Mouse (Mus musculus) midbrain, embryonic 11.5 days (tissue): ENCODE measurements around the gene Myocos. TPM values are rescaled to one million over a fixed set of nuclear protein-coding genes. Genes with fewer than 3 reads are reported as not detected.
"Not testable (repeated sequence)": the region's sequence is repeated elsewhere in the genome, so short reads cannot be mapped to it uniquely, and the experiment has no call there.

Source experiments
- ATAC-seq: fragments of 200-750 bp; cut with Nextera tagmentation; 2 replicates; pipeline ENCODE4 v1.8.0; 2017; ENCODE audit warnings: moderate TSS enrichment, moderate library complexity; ENCODE audit not compliant: low FRiP score
- DNase-seq: peaks from one replicate; pipeline ENCODE4 v3.0.0; 2015; ENCODE audit warnings: low spot score; ENCODE audit errors: missing footprints
- H3K27ac ChIP-seq: fragments of 300-500 bp; sonication (generic); 2 replicates; pipeline ENCODE4 v1.5.1; 2014; ENCODE audit warnings: low read depth, low read length
- H3K27me3 ChIP-seq: fragments of 300-500 bp; sonication (generic); 2 replicates; pipeline ENCODE4 v1.6.1; 2014; ENCODE audit warnings: mild to moderate bottlenecking, low read length, moderate library complexity, mixed read lengths; ENCODE audit not compliant: control insufficient read depth, insufficient read depth
- H3K36me3 ChIP-seq: fragments of 300-500 bp; sonication (generic); 2 replicates; pipeline ENCODE4 v1.6.1; 2014; ENCODE audit warnings: mild to moderate bottlenecking, low read length, moderate library complexity, mixed read lengths; ENCODE audit not compliant: control insufficient read depth, insufficient read depth
- H3K4me1 ChIP-seq: fragments of 300-500 bp; sonication (generic); 2 replicates; pipeline ENCODE4 v1.6.1; 2014; ENCODE audit warnings: low read length; ENCODE audit not compliant: control insufficient read depth, insufficient read depth
- H3K4me2 ChIP-seq: fragments of 300-500 bp; sonication (generic); 2 replicates; pipeline ENCODE4 v1.6.1; 2014; ENCODE audit warnings: mild to moderate bottlenecking, moderate library complexity
- H3K4me3 ChIP-seq: fragments of 300-500 bp; sonication (generic); 2 replicates; pipeline ENCODE4 v1.5.1; 2014; ENCODE audit warnings: low read depth, low read length
- H3K9ac ChIP-seq: fragments of 300-500 bp; sonication (generic); 2 replicates; pipeline ENCODE4 v1.6.1; 2014; ENCODE audit warnings: low read length
- H3K9me3 ChIP-seq: fragments of 300-500 bp; sonication (generic); 2 replicates; pipeline ENCODE4 v1.6.1; 2016; ENCODE audit warnings: low read length; ENCODE audit not compliant: control insufficient read depth
- WGBS: fragments of 180-500 bp; shearing (Covaris S2); extraction: QIAGEN DNeasy Blood & Tissue Kit; methylation state at CpG from one replicate; pipeline ENCODE4 v1.1.7; 2014; 5-methylcytosine and 5-hydroxymethylcytosine counted together
- polyA plus RNA-seq: library from polyadenylated mRNA; unstranded; fragments of >200 nt; fragmentation: Nextera tagmentation; extraction: Ambion mirVana; gene quantifications from 2 replicates; pipeline ENCODE4 v1.2.1, GENCODE M21; 2014

Myocos gene
- polyA plus RNA-seq, 1 experiment from 2014 or later: not detected

GRCm38 (mm10) chr1:162646083-162646686 lies 11.8 kb downstream of the Myocos start:
- Histone ChIP-seq H3K27me3 (no peaks in the 10 kb centered on the region), H3K4me2 (no peak overlapping the region), H3K9ac (no peak overlapping the region), H3K4me3 (no peak overlapping the region), H3K4me1 (no peaks in the 10 kb centered on the region), H3K9me3 (no peaks in the 10 kb centered on the region), H3K27ac (no peak overlapping the region), H3K36me3 (no peaks in the 10 kb centered on the region)
- WGBS: 84% methylated on average over 10 of the region's 10 CpGs
- DNase-seq (no peak), ATAC-seq (no peak)

- 46% methylated on average over 4 of the region's 4 CpGs for WGBS
- ATAC-seq: no peak
These were observed 14.3 kb downstream of the Myocos start for GRCm38 (mm10) chr1:162643752-162644151.

GRCm38 (mm10) chr1:162642591-162642990 lies 15.4 kb downstream of the Myocos start:
- Histone ChIP-seq H3K4me2 (no peak overlapping the region), H3K27me3 (no peaks in the 10 kb centered on the region), H3K4me1 (no peaks in the 10 kb centered on the region), H3K36me3 (no peaks in the 10 kb centered on the region), H3K9ac (no peak overlapping the region), H3K27ac (no peak overlapping the region), H3K4me3 (no peak overlapping the region), H3K9me3 (no peaks in the 10 kb centered on the region)
- no peak for ATAC-seq
- 73% methylated on average over 3 of the region's 3 CpGs for whole genome bisulfite sequencing
- DNase-seq: no peak

More at GRCm38 (mm10) chr1:162643752-162644151, 14.3 kb downstream of the Myocos start:
- H3K27ac ChIP-seq: no peak overlapping the region
- DNase-seq: no peak
- no peaks in the 10 kb centered on the region for H3K36me3 ChIP-seq
- no peak overlapping the region for H3K4me2 ChIP-seq
- H3K4me3 ChIP-seq: no peak overlapping the region
- no peaks in the 10 kb centered on the region for H3K27me3 ChIP-seq
- no peaks in the 10 kb centered on the region for H3K4me1 ChIP-seq
- H3K9ac ChIP-seq: no peak overlapping the region
- no peaks in the 10 kb centered on the region for H3K9me3 ChIP-seq

DNA sequence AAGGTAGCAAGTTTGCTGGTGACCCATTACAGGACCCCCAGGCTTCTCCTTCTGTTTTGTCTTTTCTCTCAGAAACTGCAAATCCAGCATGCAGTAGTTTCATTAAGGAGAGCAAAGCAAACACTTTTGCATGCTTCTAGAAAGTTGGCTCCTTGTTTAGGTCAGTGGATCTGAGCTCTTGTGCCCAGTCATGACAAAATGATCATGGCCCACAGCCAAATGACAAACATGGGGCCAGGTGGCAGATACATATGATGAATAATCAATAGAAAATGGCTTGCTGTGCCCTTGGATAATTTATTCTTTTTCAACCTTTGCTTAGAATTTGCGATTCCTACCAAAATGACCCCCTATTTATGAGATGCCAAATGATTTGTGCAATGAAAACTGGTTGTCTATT lies 18.2 kb downstream of the Myocos start:
- DNase-seq (no peak), ATAC-seq (no peak)
- Histone ChIP-seq H3K9ac (no peak overlapping the region), H3K27ac (no peak overlapping the region), H3K36me3 (no peaks in the 10 kb centered on the region), H3K27me3 (no peaks in the 10 kb centered on the region), H3K4me1 (no peaks in the 10 kb centered on the region), H3K4me3 (no peak overlapping the region), H3K9me3 (no peaks in the 10 kb centered on the region), H3K4me2 (no peak overlapping the region)
- WGBS: 87% methylated on average over 1 of the region's 1 CpGs

- Histone ChIP-seq H3K4me3 (no peak within 1 kb of the TSS), H3K27me3 (no peaks in the 10 kb centered on the region), H3K4me1 (no peaks in the 10 kb centered on the region), H3K9me3 (no peaks in the 10 kb centered on the region), H3K4me2 (no peak within 1 kb of the TSS), H3K27ac (no peak within 1 kb of the TSS), H3K36me3 (no peaks in the 10 kb centered on the region), H3K9ac (no peak within 1 kb of the TSS)
- no peak for ATAC-seq
- DNase-seq: no peak
- WGBS: 81% methylated on average over 10 of the region's 10 CpGs
These were observed 18.8 kb downstream of the Myocos start, which contains the start of gene Myoc for GRCm38 (mm10) chr1:162639051-162639750. Gene Myoc, plus strand, starts transcription at chr1:162639155.

DNA sequence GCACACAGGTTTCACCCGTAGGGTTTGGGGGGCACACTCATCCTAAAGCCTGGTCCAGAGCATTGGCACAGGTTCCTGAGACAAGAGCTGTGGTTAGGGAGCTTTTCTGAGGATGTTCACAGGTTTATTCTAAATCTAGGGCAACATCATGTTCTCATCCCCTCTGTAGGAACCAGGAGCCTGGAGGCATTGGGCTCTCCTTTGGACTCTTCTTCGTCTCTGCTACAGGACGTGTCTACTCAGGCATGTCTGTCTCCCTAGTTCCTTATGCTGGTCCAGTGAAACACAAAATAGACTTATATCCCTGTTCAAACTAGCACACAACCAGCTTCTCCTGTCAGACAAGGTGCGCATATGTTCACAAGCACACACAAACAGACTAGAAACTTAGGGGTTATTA lies 19.5 kb downstream of the Myocos start:
- no peaks in the 10 kb centered on the region for H3K27me3 ChIP-seq
- no peak overlapping the region for H3K27ac ChIP-seq
- no peaks in the 10 kb centered on the region for H3K9me3 ChIP-seq
- ATAC-seq (no peak), DNase-seq (no peak)
- no peaks in the 10 kb centered on the region for H3K36me3 ChIP-seq
- no peaks in the 10 kb centered on the region for H3K4me1 ChIP-seq
- no peak overlapping the region for H3K4me2 ChIP-seq
- H3K4me3 ChIP-seq: no peak overlapping the region
- 86% methylated on average over 4 of the region's 4 CpGs for WGBS
- H3K9ac ChIP-seq: no peak overlapping the region

DNA sequence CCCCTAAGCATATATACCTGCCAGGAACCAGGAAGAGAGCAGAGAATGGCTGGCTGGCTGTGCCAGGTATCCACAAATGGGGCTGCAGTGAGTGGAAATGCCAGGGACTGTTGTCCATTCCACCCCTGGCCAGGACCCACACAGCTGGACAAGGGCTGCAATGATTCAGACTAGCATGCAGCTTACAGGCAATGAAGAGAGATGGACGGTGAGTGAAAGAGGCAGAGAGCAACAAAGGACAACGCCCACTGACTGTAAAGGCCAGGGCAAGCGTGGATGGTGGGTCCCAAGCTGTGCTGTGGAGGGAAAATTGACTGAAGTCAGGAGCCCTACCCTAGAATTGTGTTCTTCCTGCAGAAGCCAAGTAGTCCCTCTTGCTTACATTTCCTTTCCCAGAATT lies 21.5 kb downstream of the Myocos start:
- Histone ChIP-seq H3K27me3 (no peaks in the 10 kb centered on the region), H3K4me1 (no peaks in the 10 kb centered on the region), H3K9me3 (no peaks in the 10 kb centered on the region), H3K9ac (no peak overlapping the region), H3K4me2 (no peak overlapping the region), H3K4me3 (no peak overlapping the region), H3K36me3 (no peaks in the 10 kb centered on the region), H3K27ac (no peak overlapping the region)
- DNase-seq (no peak), ATAC-seq (no peak)
- 81% methylated on average over 3 of the region's 3 CpGs for WGBS

DNA sequence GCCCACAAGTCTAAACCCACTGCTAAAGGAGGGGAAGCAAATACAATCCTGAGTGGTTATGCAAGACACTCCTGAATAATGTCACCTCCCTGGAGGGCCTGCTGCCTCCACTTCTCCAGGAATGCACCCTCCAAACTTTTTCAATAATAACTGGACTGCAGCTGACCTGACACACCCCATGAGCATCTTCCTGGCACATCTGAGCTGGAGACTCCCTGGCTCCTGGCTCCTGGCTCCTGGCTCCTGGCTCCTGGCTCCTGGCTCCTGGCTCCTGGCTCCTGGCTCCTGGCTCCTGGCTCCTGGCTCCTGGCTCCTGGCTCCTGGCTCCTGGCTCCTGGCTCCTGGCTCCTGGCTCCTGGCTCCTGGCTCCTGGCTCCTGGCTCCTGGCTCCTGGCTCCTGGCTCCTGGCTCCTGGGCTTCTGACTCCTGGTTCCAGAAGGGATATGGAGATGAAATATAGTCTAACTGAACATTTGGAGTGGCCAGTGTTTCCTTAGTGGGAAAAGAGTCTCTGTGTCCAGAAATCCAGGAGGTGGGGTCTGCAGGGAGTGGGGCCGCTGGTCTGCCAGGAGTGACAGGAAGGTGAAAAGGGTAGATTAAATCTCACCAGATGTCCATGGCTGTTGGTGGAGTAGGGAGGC lies 22.6 kb downstream of the Myocos start:
- H3K27ac ChIP-seq, H3K4me2 ChIP-seq, ATAC-seq, H3K27me3 ChIP-seq, H3K9me3 ChIP-seq, H3K4me3 ChIP-seq, H3K9ac ChIP-seq, H3K36me3 ChIP-seq, DNase-seq, H3K4me1 ChIP-seq: not testable (repeated sequence)
- 82% methylated on average over 1 of the region's 1 CpGs for WGBS

GRCm38 (mm10) chr1:162628326-162628725 lies 29.7 kb downstream of the Myocos start:
- not testable (repeated sequence) for H3K27me3 ChIP-seq, H3K9ac ChIP-seq, H3K4me2 ChIP-seq, ATAC-seq, H3K27ac ChIP-seq, DNase-seq, H3K9me3 ChIP-seq, H3K36me3 ChIP-seq, H3K4me1 ChIP-seq, H3K4me3 ChIP-seq
- WGBS: 95% methylated on average over 15 of the region's 15 CpGs
